Mouse (Mus musculus): Measurements from ENCODE around the gene Kcnip1.

The Kcnip1 gene

DNA sequence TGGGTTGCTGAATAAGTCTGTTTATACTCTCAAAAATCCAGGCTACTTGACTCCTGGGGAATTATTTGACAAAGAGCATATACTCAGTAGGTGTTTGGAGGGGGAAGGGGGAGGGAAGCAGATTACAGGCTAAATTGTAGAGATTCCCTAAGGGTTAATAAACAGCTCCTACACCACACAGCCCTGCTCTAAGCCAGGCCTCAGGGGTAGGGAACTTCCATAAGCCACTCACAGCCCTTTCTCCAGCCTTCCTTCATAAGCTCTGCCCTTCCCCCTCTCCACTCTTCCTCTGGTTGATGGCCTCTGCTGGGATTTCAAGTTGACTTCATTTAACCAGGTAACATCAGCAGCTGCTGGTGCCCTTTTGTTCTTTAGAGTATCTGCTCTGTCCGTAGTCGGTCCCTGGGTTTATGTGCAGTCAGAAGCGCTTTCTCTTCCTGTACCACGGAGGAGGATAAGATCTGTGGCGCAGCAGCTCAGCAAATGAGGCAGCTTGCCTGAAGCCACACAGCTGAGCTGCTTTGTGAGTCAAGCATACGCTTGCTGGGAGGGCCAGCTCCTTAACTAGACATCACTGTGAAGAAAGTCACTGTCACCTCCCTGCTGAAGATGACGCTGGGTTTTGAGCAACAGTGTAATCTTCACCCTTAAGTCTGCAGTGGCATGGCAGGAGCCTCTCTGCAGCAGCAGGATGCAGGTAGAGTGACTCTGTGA is 54.2 kb downstream of the Kcnip1 start:
- peak in 1 of 2 experiments; percentile 30 for DNase-seq (ENCODE audit: low spot score in 2 of 2)

DNA sequence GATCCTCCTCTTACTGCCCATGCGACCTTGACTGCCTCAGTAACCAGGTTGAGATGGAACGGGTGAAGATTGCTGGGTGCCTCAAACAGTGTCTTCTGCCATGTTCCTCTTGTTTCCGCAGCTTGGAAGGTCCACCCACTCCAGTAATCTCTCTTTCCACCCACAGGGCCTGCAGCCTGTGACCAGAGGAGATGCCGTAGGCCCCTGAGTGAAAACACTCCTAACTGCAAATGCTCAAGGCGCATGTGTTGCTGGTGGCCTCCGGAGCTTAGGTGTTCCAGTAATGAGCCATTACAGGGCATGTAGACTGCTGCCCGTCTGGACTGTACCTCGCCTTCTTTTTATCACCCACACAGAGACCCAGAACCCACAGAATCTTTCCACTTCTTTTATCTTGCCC is 55.3 kb downstream of the Kcnip1 start:
- no peak for DNase-seq (ENCODE audit: low spot score in 2 of 2)

DNA sequence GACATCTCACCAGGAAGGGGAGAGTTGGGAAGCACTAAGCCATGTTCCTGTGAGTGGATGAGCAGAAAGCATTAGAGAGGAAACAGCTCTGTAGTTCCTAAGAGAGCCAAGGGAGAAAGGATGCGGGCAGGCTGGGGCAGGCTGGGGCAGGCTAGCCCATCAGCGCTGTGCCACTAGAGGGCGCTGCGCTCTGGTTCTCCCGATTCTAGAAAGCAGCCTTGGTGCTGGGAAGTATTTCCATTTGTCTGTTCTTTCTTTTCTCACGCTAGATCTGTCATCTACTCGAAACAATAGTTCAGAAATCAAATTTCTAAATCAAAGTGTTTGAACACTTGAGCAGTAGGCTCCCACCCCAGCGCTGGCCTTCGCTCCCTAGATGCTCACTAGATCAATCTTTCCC is 58.7 kb downstream of the Kcnip1 start:
- peak in 1 of 2 experiments; percentile 46 for DNase-seq (ENCODE audit: low spot score in 2 of 2)

DNA sequence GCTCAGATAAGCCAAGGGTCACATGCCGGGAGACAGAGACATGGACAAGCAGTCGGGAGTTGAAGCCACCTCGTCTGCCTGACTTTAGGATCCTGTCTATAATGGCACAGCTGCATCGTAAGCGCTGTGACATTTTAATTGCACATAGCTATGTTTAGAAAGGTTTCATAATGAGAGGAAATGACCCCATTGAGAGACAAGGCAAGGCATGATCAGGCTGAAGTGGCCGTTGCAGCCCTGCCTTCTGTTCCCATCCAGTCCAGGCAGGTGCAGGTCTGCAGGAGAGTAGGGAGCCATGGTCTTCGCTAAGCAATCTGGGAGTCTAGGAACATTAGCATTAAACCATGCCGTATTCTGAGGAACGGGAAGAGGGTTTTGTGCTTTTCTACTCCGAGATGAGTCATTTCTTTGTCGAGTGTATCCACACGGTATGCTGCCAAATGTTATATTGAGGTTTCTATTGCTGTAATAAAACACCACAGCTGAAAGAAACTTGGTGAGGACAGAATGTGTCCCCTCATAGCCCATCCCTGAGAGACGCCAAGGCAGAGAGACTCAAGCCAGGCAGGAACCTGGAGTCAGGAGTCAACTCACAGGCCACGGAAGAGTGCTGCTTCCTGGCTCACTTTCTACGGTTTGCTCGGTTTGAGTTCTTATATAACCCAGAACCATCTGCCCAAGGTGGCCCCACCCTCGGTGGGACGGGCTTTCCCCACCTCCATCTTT is 60.4 kb downstream of the Kcnip1 start:
- DNase-seq (ENCODE audit: low spot score in 2 of 2): no peak

DNA sequence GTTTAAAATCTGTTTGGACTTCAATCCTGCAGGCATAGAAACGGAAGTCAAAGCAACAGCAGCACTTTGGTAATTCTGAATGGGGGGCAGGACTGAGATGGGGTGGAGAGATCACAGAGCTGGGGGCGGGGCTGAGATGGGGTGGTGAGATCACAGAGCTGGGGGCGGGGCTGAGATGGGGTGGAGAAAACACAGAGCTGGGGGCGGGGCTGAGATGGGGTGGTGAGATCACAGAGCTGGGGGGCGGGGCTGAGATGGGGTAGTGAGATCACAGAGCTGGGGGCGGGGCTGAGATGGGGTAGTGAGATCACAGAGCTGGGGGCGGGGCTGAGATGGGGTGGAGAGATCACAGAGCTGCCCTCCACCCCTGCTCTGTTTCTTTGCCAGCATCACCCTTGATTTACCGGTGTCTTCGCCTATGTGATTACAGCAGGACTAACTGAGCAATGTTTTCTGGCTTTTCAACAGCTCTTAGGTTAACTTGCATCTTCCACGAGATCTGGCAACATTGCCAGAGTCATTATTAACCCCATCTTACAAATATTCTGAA is 61.0 kb downstream of the Kcnip1 start:
- DNase-seq (ENCODE audit: low spot score in 2 of 2): peak in 1 of 2 experiments; percentile 66

DNA sequence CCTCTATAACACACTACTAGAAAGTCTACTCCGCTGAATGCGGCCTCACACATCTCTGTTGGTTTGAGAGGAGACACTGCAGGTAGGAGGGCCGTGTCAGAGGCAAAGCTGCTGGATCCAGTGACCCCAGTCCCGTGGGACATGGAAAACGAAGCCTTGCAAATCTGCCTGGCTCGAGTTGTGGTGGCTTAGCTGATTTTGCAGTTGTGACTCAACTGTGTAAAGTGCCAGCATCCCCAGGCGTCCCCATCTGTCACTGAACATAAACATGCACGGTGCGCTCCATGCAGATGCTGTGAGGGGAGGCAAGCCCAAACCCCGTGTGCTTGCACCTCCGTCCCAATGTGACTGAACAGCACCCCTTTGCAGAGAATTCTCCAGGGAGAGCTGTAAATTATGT is 63.5 kb downstream of the Kcnip1 start:
- DNase-seq (ENCODE audit: low spot score in 2 of 2): no peak

DNA sequence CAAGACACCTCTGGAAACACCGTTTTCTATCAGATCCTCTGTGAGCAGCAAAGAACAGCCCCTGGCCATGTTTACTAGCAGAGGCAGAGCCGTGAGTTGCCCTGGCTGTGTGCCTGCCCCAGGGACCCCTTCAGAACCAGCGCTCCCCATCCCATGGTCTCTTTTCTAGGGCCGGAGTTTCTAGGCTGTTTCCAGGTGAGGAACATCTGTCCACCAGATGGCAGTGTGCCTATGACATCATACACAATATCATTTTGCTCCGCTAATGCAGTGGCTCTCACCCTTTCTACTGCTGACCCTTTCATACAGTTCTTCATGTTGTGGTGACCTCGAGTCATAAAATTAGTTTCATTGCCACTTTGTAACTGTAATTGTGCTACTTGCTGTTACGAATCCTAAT is 64.3 kb downstream of the Kcnip1 start:
- peak in 1 of 2 experiments; percentile 57 for DNase-seq (ENCODE audit: low spot score in 2 of 2)

DNA sequence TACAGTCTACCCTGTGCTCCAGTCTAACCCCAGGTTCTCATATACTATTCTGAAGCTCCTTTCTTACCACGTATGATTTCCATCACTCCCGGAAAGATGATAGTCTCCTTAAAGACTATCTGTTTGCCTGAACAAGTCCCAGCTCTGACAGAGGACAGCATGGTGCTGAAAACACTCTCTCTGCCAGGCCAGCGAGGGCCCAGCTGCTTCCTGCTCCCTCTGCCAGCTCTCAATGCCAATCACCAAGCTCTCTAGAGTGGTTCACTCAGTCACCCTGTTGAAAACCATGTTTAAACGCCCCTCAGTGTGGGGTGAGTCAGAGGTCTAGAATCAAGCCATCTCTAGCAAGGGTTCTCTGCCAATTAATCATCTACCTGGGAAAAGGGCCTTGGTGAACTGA is 65.1 kb downstream of the Kcnip1 start:
- DNase-seq (ENCODE audit: low spot score in 2 of 2): no peak

DNA sequence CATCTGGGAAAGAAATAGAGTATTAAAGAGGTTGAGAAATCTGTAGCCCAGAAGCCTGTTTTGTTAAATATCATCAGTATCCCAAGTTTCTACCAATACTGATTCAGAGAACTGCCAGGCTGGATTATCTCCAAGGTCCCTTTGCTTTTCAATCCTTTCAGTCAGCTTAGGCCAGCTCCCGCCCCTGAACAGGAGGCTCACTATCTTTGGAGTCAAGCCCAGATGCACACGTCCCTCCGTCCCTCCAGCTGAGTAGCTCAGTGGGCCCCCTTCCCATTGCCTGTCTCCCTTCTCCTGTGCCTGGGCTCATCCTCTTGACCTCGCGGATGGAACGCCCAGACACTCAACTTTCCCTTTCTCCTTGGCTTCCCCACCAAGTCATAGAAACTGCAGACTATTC is 65.6 kb downstream of the Kcnip1 start:
- DNase-seq (ENCODE audit: low spot score in 2 of 2): no peak

DNA sequence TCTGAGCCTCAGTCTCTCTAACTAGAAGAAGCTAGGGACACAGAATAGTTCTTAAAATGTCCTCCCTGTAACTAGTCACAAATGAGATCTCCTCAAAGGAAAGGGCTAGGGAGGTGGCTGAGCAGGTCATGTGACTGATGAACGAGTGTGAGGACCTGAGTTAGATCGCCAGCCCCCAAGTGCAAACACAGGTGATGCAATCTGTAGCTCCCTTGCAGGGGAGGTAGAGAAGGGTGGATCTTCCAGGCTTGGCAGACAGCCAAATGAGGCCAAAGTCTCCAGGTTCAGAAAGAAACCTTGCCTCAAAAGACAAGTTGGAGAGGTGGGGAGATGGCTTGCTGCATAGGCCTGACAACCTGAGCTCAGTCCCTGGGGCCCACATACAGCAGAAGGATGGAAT is 66.4 kb downstream of the Kcnip1 start:
- no peak for DNase-seq (ENCODE audit: low spot score in 2 of 2)

DNA sequence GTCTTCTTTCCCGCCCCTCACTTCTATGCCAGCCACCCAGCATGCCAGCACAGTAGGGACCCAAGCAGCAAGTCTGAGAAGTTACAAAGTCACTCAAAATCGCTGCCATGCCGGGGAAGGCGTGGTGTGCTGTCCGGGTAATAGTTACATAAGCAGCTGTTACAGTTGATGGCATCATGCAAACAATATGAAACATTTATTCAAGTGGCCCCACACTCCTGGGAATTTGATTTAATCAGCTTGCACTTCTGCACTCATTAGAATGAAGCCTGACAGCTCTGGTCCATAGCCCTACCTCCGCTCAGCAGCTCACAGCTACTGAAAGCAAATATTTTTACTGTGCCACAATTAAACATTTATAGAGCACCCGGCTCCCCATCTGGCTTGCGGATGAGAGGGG is 67.2 kb downstream of the Kcnip1 start:
- no peak for DNase-seq (ENCODE audit: low spot score in 2 of 2)

DNA sequence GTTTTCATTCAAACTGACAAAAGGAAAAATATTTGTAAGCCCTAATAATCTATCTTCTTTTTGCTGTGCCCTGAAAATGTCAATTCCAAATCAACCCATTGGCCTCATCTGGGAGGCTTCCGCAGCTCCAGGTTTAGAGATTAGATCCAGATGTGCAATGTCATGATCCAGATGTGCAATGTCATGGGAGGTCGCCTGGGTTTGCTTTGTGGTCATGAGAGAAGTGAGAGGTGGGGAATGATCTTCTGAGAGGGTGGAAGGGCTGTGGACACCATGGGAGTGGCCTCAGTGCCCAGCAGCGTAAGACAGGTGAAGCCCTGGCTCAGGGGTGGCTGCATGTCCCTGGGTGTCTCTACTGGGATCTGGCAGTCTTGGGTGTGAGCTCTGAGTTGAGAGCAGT is 69.9 kb downstream of the Kcnip1 start:
- DNase-seq (ENCODE audit: low spot score in 2 of 2): no peak

DNA sequence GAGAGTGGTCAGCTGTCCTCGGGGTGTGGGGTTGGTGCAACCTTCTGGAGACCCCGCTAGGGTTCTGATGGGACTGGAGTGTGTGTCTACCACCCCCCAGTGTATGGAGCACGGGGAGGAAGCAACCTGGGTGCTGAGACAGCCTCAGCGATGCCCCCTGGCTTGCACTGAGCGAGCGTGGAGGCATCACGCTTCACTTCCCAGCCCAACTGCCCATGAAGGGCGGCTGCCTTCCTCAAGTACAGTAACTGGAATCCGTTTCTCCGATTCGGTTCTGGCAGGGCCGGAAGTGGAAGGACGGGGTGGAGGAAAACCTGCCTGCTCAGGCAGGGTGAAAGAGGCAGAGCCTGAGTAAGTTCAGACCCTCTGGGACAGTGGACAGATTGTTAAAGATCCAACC is 71.5 kb downstream of the Kcnip1 start:
- DNase-seq (ENCODE audit: low spot score in 2 of 2): no peak

DNA sequence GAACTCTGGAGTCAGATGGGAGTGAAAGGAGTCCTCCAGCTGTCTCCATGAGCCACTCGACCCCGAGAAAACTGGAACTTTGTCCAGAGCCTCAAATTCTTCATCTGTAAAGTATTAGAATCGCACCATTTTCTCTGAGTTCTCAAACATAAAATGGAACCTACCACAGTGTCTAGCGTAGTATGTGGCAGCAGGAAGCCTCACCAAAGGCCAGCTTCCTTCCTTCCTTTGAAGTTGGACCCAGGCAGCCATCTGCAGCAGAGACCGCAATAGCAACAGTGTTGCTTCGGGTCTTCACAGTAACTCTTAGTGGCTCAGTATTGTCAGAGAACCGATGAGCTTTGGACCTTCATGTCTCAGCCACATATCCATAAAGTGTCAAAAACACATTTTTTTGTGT is 73.1 kb downstream of the Kcnip1 start:
- DNase-seq (ENCODE audit: low spot score in 2 of 2): no peak

DNA sequence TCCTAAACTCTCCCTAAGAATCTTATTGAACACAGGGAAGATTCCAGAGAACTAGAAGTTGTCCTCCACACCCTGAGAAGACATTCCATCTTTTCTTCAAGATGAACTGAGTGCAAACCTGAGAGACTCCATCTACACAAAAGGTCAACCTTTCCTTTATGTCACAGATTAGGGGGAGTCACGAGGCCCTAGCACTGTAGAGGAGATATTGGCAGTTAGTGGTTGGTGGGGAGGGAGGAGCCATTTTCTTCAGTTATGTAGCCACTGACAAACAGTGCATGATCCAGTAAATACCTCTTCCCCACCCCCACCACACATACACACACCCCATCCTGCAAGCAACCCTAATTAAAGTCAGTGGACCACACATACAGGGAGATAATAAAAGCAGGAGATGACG is 74.5 kb downstream of the Kcnip1 start:
- DNase-seq (ENCODE audit: low spot score in 2 of 2): no peak

DNA sequence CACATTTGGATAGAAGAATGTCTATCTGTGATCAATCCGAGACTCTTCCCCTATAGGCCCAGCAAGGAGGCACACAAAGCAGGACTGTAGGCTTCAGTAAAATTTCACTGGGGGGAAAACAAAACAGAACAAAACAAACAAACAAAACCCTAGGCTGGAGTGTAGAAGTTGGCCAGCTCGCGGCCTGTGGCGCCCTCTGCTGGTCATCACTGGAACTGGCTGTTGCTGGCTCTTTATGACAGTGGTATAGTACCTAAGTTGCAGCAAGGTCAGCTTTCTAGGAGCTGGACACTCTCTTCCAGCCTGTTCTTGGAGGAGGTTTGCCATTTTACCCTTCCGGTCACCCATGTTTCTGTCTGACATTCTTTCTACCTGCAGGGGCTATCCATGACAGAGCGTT is 75.4 kb downstream of the Kcnip1 start:
- peak; percentile 53 to 74 for DNase-seq (ENCODE audit: low spot score in 2 of 2)

DNA sequence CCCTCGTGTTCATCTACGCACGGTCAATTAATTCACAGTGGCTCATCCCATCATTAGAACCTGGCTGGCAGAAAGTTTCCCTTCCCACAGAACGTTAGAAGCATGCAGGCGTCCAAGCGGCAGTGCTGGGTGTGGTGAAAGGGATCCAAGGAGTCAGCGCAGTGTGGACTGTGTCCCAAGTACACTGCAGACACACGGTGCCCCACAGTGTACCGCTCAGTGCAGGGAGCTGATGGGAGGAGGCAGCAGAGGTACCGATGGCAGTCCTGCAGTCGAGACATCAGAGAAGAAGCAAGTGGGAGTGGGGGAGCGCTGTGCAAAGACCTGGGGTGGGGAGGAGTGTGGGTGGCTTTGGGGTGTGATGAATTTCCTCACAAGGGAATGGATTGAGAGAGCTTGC is 78.7 kb downstream of the Kcnip1 start:
- no peak for DNase-seq (ENCODE audit: low spot score in 2 of 2)

DNA sequence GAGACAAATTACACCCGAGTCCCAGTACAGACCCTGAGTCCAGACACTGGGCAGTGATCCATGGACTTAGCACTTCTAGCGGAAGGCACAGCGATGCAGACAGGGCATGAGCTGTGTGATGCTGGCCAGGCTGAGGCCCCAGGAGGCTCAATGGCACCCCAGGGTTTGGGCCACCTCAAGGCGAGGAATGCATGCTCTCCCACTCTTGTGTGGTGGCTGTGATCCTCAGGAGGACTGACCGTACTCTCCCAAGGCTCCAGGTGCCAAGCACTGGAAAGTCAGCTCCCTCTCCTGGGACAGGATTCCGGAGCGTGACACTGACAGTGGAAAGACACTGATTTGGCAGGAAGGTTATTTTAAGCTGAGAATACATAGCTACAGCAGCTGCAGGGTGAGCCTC is 79.9 kb downstream of the Kcnip1 start:
- no peak for DNase-seq (ENCODE audit: low spot score in 2 of 2)

DNA sequence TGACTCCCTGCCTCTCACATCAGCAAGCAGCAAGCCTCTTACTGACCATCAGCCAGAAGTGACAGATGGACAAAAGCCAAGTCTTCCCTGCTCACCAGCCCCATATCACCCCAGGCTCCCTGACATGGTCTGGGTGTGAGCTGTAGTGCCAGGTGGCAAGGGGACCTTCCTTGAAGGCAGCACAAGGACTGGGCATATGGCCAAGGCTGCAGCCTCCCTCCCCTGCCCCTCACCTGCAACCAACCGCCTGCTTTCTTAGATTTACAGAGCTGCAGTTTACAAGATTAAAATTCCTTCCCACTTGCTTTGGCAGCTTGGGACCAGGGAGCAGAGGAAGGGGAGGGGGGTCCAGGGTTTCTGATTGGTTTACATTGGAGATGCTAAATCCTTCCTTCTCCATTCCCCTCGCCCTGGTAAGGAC is 80.8 kb downstream of the Kcnip1 start:
- no peak for DNase-seq (ENCODE audit: low spot score in 2 of 2)

DNA sequence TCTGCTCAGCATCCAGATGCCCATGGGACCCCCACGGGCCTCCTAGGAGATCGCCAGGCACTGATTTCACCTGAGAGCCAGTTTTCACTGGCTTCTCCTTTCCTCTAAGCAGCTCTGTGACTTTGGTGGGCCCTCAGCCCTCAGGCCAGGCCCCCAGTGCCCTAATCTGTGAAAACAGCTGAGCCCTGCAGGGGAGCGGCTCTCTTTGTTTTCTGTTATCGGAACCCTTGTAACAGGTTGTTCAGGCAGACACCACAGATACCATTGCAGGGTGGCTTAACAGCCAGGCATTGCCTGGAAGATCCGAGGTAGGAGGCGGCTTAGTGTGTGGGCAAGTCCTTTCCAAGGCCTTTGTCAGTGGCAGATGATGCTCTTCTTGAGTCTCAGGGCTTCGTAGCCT is 82.0 kb downstream of the Kcnip1 start:
- no peak for DNase-seq (ENCODE audit: low spot score in 2 of 2)

DNA sequence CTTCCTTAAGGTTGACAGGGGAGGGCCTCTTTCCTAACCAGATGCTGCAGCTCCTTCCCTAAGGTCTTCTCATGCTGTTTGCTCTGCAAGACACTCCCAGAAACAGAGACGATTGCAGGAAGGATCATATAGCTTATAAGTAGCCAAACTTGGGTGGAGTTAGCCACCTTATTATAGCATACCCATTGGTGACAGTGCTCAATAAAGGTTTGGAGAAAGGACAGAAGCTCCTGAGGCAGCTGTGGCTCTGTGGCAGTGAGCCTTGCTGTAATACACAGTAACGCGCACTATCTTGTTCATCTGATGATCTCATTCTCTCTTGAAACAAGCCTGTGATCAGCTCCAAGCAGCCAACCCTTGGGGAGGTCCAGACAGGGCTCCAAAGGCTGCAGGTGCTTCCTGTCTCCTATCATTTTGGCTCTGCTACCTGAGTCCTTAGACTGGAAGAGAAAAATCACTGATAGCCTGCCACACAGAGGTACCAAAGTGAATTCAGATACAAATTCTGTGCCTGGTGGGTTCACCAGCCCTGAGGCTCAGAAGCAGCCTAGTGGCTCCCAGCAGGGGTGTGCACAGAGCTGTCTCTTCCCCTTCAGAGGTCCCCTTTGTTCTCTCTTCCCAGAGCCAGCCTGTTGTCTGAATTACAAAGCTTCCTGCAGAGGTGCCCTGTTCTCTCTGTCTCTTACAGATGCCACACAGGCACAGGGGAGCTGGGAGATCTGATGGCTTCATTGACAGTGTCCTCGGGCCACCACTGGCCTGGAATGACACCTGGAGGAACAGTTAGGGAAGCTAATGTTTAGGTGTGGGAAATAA is 84.4 kb downstream of the Kcnip1 start:
- DNase-seq (ENCODE audit: low spot score in 2 of 2): no peak

DNA sequence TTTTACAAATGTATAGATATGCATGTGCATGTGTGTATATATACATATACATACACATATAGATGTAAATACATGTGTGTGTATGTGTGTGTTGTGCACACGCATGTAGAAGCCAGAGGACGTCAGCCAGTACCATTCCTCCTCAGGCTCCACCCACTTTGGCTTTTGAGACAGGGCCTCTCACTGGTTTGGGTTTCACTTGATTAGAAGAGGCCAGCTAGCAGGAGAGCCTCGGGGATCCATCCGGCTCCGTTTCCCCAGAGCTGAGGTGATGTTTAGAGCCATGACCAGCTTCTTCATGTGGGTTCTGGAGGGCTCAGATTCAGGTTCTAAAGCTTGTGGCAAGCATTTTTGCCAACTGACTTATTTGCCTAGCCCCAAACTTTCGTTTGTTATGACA is 89.5 kb downstream of the Kcnip1 start:
- no peak for DNase-seq (ENCODE audit: low spot score in 2 of 2)

Measured in spleen, postnatal 10 days (tissue).